Mouse (Mus musculus) heart, adult 2 months (tissue): ENCODE results near the gene Bmt2.

ENCODE experiments used
- CTCF ChIP-seq: fragments of 200-600 bp; IDR thresholded peaks from 2 replicates; pipeline ENCODE4 v1.8.1; 2022; ENCODE audit warnings: antibody characterized with exemption, mild to moderate bottlenecking, moderate library complexity
- EP300 ChIP-seq: fragments of 200-500 bp; IDR thresholded peaks from 2 replicates; pipeline ENCODE4 v1.6.1; 2011; ENCODE audit warnings: low read depth, low read length, control low read depth; ENCODE audit not compliant: insufficient read depth

GRCm38 (mm10) chr6:13598239-13598923 is 79.4 kb downstream of the Bmt2 start:
- TF ChIP-seq CTCF (no peak), EP300 (no peak)
